Mouse (Mus musculus): ENCODE data around the gene Timp2. TPM values are rescaled to one million over a fixed set of nuclear protein-coding genes. Genes with fewer than 3 reads are reported as not detected.

Gene Timp2
- total RNA-seq, 2 experiments from 2014 or later: 26.4 to 39.0 TPM

GRCm38 (mm10) chr11:118371876-118372275 lies 16.3 kb upstream of the Timp2 start:
- no peak for ATAC-seq (ENCODE audit: poor library complexity, severe bottlenecking)

DNA sequence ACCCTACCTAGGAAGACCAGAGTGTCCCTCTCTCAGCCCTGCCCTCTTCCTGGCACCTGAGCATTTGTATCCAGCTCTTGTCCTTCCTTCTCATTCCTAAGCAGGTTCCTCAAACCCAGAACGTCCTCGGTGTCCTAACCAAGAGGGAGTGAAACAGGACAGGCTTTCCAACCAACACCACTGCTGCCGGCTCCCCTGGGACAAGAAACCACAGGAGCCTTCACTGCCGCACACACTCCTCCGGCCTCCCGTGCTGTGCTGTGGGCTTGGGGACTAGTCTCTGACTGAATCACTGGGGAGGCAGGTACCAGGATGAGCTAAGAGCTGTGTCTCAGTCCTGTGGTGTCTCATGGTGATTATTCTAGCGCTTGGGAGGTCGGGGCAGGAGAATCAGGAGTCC lies 14.1 kb upstream of the Timp2 start:
- no peak for ATAC-seq (ENCODE audit: poor library complexity, severe bottlenecking)

GRCm38 (mm10) chr11:118369251-118369650 lies 13.7 kb upstream of the Timp2 start:
- no peak for ATAC-seq (ENCODE audit: poor library complexity, severe bottlenecking)

- ATAC-seq (ENCODE audit: poor library complexity, severe bottlenecking): peak; percentile 72; the same call in 1 of the 2 replicates
Observed at GRCm38 (mm10) chr11:118368330-118368729, 12.8 kb upstream of the Timp2 start.

DNA sequence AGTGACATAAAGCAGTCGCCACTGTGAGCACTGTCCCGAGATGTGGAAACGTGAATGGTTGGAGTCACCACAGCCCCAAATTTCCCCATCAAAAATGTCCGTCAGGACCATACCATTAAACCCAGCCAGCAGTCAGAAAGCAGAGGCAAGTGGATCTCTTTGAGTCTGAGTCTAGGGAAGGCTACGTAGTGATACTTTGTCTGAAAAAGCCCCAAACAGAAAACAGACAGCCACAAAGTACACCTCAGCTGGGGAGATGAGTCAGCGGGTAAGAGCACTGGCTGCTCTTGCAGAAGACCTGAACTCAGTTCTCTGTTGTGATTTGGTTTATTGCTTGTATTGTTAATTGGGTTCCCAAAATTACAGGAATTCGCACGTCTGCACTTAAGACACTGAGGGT lies 11.0 kb upstream of the Timp2 start:
- ATAC-seq (ENCODE audit: poor library complexity, severe bottlenecking): no peak

DNA sequence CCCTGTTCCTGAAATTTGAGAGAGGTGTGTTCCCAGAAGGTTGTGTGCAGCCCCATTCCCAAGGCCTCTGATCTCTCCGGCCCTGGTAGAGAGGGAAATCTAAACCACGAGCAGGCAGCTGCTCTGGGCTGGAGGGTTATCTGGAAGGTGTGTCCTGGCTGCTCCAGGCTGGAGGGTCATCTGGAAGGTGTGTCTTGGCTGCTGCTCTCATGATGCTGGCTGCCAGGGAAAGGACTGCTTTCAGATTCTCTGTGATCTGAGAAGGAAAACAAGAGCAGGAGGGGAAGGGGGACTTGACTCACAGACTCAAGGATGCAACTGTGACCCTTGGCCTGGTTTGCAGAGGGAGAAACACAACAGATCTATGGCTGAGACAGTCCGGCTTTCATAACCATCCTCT lies 10.6 kb upstream of the Timp2 start:
- no peak for ATAC-seq (ENCODE audit: poor library complexity, severe bottlenecking)

GRCm38 (mm10) chr11:118365171-118365570 lies 9.6 kb upstream of the Timp2 start:
- no peak for ATAC-seq (ENCODE audit: poor library complexity, severe bottlenecking)

DNA sequence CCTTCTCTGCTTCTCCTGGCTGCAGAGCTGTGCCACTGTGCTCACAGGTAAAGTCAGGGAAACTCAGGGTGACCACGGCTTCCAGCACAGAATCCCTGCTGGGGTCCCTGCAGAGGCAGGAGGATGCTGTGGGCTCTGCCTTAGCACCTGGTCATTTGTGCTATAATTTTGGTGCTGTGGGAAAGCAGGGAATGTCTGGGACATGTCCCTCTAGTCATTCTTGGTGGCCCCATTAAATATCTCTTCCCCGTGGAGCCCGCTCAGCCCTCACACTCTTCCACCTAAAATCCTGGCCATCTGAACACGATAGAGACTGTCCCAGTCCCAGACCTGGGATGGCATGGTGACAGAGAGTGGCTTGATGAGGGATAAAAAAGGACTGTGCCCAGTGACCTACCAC lies 8.5 kb upstream of the Timp2 start:
- ATAC-seq (ENCODE audit: poor library complexity, severe bottlenecking): no peak

GRCm38 (mm10) chr11:118362971-118363518 lies 7.5 kb upstream of the Timp2 start:
- peak; percentile 85 for ATAC-seq (ENCODE audit: poor library complexity, severe bottlenecking)

DNA sequence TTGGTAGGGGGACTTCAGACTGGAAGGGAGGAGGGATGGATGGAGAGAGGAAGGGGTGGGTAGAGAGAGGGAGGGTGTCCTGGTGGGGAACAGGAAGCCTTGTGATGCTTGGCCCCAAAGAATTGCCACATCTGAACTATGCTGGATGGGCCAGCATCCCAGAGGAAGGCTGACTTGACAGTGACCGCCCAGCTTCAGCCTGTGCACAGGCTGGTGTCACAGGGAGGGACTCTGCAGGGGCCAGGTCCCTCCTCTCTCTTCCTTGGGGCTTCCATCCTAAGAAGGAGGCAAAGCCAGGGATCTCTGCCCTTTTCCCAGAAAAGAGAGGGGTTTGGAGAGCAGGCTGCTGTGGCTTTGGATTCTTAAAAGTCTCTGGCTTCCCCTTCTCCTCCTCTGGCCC lies 7.0 kb upstream of the Timp2 start:
- no peak for ATAC-seq (ENCODE audit: poor library complexity, severe bottlenecking)

GRCm38 (mm10) chr11:118360907-118361341 lies 5.4 kb upstream of the Timp2 start:
- no peak for ATAC-seq (ENCODE audit: poor library complexity, severe bottlenecking)

GRCm38 (mm10) chr11:118360491-118360890 lies 5.0 kb upstream of the Timp2 start:
- 0 out of 2 replicates have a peak, but pooled peaks have one; percentile 20 for ATAC-seq (ENCODE audit: poor library complexity, severe bottlenecking)

GRCm38 (mm10) chr11:118355205-118355604 lies 335 bp downstream of the Timp2 start:
- ATAC-seq (ENCODE audit: poor library complexity, severe bottlenecking): peak; percentile 95

GRCm38 (mm10) chr11:118354636-118355191 lies 826 bp downstream of the Timp2 start:
- peak; percentile 41 for ATAC-seq (ENCODE audit: poor library complexity, severe bottlenecking)

DNA sequence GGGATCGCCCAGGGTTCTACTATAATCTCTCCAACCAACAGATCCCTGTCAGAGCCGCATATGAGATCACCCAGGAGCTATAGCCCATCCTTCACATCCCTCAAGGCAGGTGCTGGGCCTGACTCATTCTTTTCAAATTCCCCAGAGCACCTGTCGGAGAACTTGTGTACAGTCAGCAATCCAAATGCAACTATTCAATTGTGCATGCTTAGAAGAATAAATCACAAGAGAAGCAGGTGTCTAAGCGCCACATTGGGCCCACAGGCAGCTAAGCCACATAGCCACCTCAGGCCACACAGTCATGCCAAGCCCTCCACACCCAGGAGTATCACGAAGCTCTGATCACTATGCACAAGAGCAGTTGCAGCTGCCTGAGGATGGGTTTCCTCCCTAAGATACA lies 6.0 kb downstream of the Timp2 start:
- ATAC-seq (ENCODE audit: poor library complexity, severe bottlenecking): no peak

- peak; percentile 95 for ATAC-seq (ENCODE audit: poor library complexity, severe bottlenecking)
Observed at GRCm38 (mm10) chr11:118348877-118349276, 6.7 kb downstream of the Timp2 start.

DNA sequence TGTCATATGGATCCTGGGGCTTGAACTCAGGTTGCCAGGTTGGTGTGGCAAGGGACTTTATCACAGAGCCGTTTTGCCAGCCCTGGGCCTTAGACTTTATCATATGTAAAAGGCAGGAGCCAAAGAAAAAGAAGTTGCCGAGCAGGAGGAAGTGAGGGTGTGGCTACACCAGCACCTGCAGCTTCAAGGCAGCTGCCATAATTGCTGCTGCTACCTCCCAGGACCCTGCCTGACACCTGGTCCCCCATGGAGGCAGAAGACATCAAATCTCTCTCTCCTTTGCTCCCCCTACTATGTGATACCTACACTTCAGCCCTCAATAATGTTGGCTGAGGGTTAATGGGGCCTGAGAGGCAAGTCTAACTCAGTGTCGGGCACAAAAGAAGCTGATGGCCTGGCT lies 7.1 kb downstream of the Timp2 start:
- peak; percentile 55 for ATAC-seq (ENCODE audit: poor library complexity, severe bottlenecking)

GRCm38 (mm10) chr11:118347911-118348310 lies 7.6 kb downstream of the Timp2 start:
- no peak for ATAC-seq (ENCODE audit: poor library complexity, severe bottlenecking)

GRCm38 (mm10) chr11:118347391-118347790 lies 8.1 kb downstream of the Timp2 start:
- no peak for ATAC-seq (ENCODE audit: poor library complexity, severe bottlenecking)

DNA sequence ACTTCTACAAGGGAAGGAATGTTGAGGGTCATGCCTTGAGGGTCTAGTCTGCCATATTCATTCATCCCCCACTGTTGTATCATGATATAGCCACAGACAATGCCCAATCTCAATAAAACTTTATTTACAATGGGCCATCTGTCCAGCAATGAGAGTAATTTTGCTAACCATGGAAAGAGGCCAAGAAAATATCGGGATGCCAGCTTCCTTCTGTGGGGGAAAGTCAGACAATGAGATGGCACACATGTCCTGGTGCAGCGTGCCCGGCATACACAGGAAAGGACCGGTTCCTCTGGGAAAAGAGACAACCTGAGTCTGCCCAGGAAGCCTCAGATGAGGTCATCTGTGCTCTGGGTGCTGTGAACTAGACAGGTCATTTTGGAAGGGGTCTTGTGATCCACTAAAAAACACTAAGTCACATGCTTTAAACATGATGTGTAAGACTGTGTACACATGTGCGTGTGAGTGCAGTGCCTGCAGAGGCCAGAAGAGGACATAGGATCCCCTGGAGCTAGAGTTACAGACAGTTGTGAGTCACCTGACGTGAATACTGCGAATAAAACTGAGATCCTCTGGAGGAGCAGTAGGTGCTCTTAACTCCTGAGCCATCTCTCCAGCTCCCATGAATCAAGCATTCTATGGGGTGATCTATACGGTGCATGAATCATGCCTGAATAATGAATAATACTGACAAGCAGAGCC lies 9.0 kb downstream of the Timp2 start:
- ATAC-seq (ENCODE audit: poor library complexity, severe bottlenecking): no peak

- no peak for ATAC-seq (ENCODE audit: poor library complexity, severe bottlenecking)
Observed at GRCm38 (mm10) chr11:118345693-118346092, 9.8 kb downstream of the Timp2 start.

DNA sequence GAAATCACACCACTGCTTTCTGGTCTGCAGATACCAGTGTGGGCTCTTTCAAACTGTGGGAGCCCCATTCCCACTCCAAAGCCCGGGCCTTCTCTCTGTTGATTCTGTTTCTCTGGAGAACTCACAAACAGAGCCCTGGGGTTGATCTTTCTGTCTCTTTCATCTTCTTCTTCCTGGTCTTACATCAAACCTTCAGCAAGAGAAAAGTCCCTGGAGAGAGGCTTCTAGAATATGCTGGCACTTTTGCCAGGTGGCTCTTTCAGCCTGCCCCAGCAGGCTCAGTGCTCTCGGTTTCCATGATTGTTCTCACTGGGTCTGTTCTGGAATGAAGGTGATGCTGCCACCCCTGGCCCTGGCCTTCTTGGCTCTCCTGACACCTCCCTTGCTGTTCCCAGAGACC lies 11.9 kb downstream of the Timp2 start:
- ATAC-seq (ENCODE audit: poor library complexity, severe bottlenecking): no peak

Measured in megakaryocyte, adult 5-6 weeks (primary cell).